Mouse (Mus musculus): Measurements from ENCODE around the gene Hs2st1.

Hs2st1 gene

GRCm38 (mm10) chr3:144577366-144578340, 7.7 kb upstream of the Hs2st1 start:
- DNase-seq (ENCODE audit: low read depth, low spot score) = no peak
- H3K36me3 ChIP-seq (ENCODE audit: control insufficient read depth, insufficient read depth, low read length, poor library complexity, severe bottlenecking) = peaks cover 6% of the 10 kb centered on the region; the same call in 1 of the 2 replicates
- H3K27me3 ChIP-seq (ENCODE audit: control insufficient read depth, insufficient read depth, low read length, poor library complexity, severe bottlenecking) = no peaks in the 10 kb centered on the region

DNA sequence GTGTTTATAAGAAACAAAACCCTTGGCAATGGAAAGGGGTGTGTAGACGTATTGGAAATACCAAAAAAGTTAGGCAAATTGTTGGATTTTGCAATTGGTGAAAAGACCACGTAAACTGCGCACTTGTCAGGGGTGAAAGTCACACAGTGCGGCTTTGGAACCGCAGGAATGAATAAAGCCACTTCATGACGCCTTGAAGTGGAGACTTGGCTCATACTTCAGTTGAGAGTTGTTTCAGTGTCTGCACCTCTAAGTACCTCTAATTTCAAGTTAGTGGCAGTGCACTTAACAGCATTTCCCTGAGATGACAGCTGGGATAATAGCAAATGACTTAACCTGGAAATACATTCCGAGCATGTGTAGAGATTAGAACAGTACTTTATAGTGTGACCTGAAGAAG, 4.3 kb upstream of the Hs2st1 start:
- no peaks in the 10 kb centered on the region for H3K27me3 ChIP-seq (ENCODE audit: control insufficient read depth, insufficient read depth, low read length, poor library complexity, severe bottlenecking)
- no peak for DNase-seq (ENCODE audit: low read depth, low spot score)

DNA sequence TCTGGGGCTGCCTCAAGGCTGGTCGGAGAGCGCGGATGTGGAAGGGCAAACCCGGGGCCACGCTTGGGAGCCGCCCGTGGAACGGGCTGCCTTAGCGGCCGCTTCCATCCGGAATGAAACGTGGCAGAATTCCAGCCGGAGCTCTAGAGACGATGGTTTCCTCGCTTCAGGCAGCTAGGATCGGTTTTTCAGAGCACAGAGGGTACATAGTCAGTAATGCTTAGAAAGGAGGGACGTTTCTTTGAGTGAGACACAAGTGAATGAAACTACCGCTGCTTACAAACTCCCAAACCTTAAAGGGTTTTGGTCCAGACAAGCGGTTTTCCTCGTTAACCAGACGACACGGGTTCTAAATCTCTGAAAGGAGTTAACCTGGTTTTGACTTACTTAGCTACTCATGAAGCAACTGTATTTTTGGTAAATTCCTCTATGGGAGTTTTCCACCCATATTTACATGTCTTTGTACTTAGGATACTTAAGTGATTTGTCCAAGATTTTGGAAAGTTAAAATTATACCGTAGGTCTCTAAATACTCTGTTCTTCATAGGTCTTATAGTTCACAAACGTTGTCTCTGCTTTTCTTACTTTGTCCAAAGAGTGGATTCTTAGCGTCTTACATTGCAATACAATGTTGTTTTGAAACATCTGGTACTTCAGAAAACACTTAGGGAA, 971 bp upstream of the Hs2st1 start:
- H3K36me3 ChIP-seq (ENCODE audit: control insufficient read depth, insufficient read depth, low read length, poor library complexity, severe bottlenecking) = no peaks in the 10 kb centered on the region
- DNase-seq (ENCODE audit: low read depth, low spot score) = no peak
- no peaks in the 10 kb centered on the region for H3K27me3 ChIP-seq (ENCODE audit: control insufficient read depth, insufficient read depth, low read length, poor library complexity, severe bottlenecking)

More for the DNA sequence above, 4.3 kb upstream of the Hs2st1 start:
- H3K36me3 ChIP-seq (ENCODE audit: control insufficient read depth, insufficient read depth, low read length, poor library complexity, severe bottlenecking) = peaks cover 4% of the 10 kb centered on the region; the same call in 1 of the 2 replicates

- H3K27me3 ChIP-seq (ENCODE audit: control insufficient read depth, insufficient read depth, low read length, poor library complexity, severe bottlenecking) = no peaks in the 10 kb centered on the region
- no peaks in the 10 kb centered on the region for H3K36me3 ChIP-seq (ENCODE audit: control insufficient read depth, insufficient read depth, low read length, poor library complexity, severe bottlenecking)
- peak; percentile 41 for DNase-seq (ENCODE audit: low read depth, low spot score)
These were observed 495 bp downstream of the Hs2st1 start for GRCm38 (mm10) chr3:144569401-144569971.

DNA sequence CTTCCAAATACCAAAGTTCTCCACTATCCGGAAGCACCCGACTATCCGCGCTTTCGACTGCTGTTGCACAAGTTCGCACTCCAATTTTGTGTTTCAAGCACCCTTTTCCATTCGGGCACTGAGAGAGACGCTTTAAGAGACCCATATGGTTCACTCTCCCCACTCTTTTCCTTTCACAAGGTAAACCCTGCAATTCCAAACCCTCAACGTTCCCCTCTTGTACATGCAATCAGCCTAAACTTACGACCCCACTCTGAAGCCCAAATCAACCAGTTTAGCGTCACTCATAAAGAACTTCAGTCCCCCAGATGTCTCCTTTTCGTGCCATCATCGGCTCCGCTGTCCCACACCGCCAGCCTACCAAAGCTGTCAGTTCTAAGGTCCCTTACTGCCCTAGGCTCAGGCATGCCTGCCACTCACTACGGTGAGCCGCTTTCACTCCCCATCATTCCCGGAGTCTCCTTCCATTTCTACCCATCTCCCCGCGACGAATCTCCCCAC, 1.1 kb downstream of the Hs2st1 start:
- H3K36me3 ChIP-seq (ENCODE audit: control insufficient read depth, insufficient read depth, low read length, poor library complexity, severe bottlenecking) = no peaks in the 10 kb centered on the region
- peak; percentile 28 for DNase-seq (ENCODE audit: low read depth, low spot score)
- H3K27me3 ChIP-seq (ENCODE audit: control insufficient read depth, insufficient read depth, low read length, poor library complexity, severe bottlenecking) = no peaks in the 10 kb centered on the region

- DNase-seq (ENCODE audit: low read depth, low spot score) = no peak
- H3K27me3 ChIP-seq (ENCODE audit: control insufficient read depth, insufficient read depth, low read length, poor library complexity, severe bottlenecking) = no peaks in the 10 kb centered on the region
- H3K36me3 ChIP-seq (ENCODE audit: control insufficient read depth, insufficient read depth, low read length, poor library complexity, severe bottlenecking) = no peaks in the 10 kb centered on the region
These were observed 4.8 kb downstream of the Hs2st1 start for GRCm38 (mm10) chr3:144565212-144565611.

GRCm38 (mm10) chr3:144563916-144564315, 6.1 kb downstream of the Hs2st1 start:
- Histone ChIP-seq H3K27me3 (ENCODE audit: control insufficient read depth, insufficient read depth, low read length, poor library complexity, severe bottlenecking) (no peaks in the 10 kb centered on the region), H3K36me3 (ENCODE audit: control insufficient read depth, insufficient read depth, low read length, poor library complexity, severe bottlenecking) (no peaks in the 10 kb centered on the region)
- DNase-seq (ENCODE audit: low read depth, low spot score) = no peak

DNA sequence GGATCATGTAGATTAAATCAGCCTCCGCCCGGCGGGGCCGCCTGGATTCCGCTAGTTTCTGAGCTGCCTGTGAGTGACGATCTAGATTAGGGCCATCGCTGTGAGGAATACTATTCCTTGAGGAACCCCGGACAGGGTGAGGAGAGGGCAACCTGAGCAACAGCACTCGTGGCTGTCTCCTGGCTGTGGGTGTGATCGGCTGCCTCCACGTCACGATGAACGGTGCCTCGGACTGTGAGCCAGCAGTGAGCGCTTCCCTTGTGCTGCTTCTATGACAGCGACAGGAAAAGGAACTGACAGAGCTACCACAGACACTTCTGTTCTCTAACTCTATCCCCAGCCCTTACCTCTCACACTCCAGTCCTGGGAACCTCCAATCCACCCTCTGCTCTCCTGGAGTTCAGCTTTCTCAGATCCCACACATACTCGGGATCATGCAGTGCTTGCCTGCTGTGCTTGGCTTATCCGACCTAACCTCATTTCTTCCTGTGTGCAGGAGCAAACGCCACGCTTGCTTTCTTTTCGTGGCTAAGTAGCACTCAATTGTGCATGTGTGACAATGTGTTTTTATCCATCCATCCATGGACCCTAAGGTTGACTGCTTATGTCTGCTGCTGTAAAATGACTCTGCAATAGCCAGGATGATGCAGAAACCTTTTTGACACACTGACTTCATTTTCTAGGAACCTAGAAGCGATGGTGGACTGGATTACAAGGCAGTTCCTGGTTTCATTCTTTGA, 8.3 kb downstream of the Hs2st1 start:
- no peaks in the 10 kb centered on the region for H3K36me3 ChIP-seq (ENCODE audit: control insufficient read depth, insufficient read depth, low read length, poor library complexity, severe bottlenecking)
- DNase-seq (ENCODE audit: low read depth, low spot score) = peak; percentile 48
- no peaks in the 10 kb centered on the region for H3K27me3 ChIP-seq (ENCODE audit: control insufficient read depth, insufficient read depth, low read length, poor library complexity, severe bottlenecking)

- Histone ChIP-seq H3K27me3 (ENCODE audit: control insufficient read depth, insufficient read depth, low read length, poor library complexity, severe bottlenecking) (no peaks in the 10 kb centered on the region), H3K36me3 (ENCODE audit: control insufficient read depth, insufficient read depth, low read length, poor library complexity, severe bottlenecking) (no peaks in the 10 kb centered on the region)
- DNase-seq (ENCODE audit: low read depth, low spot score) = no peak
These were observed 11.7 kb downstream of the Hs2st1 start for GRCm38 (mm10) chr3:144558274-144558673.

- Histone ChIP-seq H3K27me3 (ENCODE audit: control insufficient read depth, insufficient read depth, low read length, poor library complexity, severe bottlenecking) (no peaks in the 10 kb centered on the region), H3K36me3 (ENCODE audit: control insufficient read depth, insufficient read depth, low read length, poor library complexity, severe bottlenecking) (no peaks in the 10 kb centered on the region)
- DNase-seq (ENCODE audit: low read depth, low spot score) = no peak
These were observed 13.2 kb downstream of the Hs2st1 start for GRCm38 (mm10) chr3:144556625-144557324.

DNA sequence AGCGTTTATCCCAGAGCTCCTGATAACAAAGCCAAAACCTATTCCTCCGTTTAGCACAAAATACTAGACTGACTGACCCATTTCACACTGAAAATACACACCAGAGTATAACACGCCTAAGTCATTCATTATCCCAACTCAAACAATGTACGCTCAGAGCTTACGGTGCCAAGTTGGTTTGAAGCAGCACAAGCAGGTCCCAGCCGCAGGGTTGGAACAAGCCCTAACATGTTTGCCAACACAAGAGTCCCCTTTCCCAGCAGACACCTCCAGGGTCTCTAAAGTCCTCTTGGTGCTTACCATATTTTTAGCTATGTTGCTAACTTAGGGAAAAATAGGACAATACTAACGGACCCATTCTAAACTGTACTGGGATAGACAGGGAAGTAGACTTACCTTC, 14.8 kb downstream of the Hs2st1 start:
- DNase-seq (ENCODE audit: low read depth, low spot score) = no peak
- H3K27me3 ChIP-seq (ENCODE audit: control insufficient read depth, insufficient read depth, low read length, poor library complexity, severe bottlenecking) = no peaks in the 10 kb centered on the region
- no peaks in the 10 kb centered on the region for H3K36me3 ChIP-seq (ENCODE audit: control insufficient read depth, insufficient read depth, low read length, poor library complexity, severe bottlenecking)

DNA sequence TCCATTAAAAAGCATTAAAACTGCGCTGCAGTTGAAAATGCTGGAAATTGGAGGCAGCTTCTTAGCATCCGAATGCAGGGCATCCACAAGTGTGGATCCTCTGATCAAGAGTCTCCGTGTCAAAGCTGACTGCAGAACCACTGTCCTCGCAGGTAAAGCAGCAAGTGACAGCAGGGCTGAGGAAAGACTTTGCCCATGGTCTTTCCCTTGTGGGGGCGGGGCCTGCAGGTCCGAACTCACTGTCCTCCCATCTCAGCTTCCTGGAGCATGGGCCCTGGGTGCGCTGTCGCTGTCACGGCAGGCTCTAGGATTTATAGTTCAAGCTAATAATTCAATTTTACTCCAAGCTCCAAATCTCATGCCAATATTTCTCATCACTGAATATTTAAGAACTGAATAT, 15.5 kb downstream of the Hs2st1 start:
- H3K27me3 ChIP-seq (ENCODE audit: control insufficient read depth, insufficient read depth, low read length, poor library complexity, severe bottlenecking) = no peaks in the 10 kb centered on the region
- no peak for DNase-seq (ENCODE audit: low read depth, low spot score)
- H3K36me3 ChIP-seq (ENCODE audit: control insufficient read depth, insufficient read depth, low read length, poor library complexity, severe bottlenecking) = no peaks in the 10 kb centered on the region

DNA sequence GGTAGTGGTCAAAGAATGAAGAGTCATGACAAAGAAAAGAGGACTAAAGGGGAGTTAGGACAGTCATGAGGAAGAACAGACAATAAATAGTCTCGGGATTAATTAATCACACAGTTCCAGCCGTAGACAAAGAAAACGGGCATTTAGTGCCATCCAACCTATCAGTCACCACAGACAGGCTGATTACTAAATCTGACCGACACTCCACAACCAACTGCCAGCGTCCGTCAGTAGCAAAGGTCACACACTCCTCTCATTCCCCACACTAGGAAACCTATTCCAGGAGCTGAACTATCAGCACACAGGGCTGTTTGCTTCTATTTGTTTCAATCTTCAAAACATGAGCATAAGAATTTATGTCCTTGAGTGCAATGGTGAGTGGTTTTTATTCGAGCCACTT, 16.0 kb downstream of the Hs2st1 start:
- H3K27me3 ChIP-seq (ENCODE audit: control insufficient read depth, insufficient read depth, low read length, poor library complexity, severe bottlenecking) = no peaks in the 10 kb centered on the region
- no peaks in the 10 kb centered on the region for H3K36me3 ChIP-seq (ENCODE audit: control insufficient read depth, insufficient read depth, low read length, poor library complexity, severe bottlenecking)
- DNase-seq (ENCODE audit: low read depth, low spot score) = no peak

- no peak for DNase-seq (ENCODE audit: low read depth, low spot score)
- H3K27me3 ChIP-seq (ENCODE audit: control insufficient read depth, insufficient read depth, low read length, poor library complexity, severe bottlenecking) = no peaks in the 10 kb centered on the region
- H3K36me3 ChIP-seq (ENCODE audit: control insufficient read depth, insufficient read depth, low read length, poor library complexity, severe bottlenecking) = no peaks in the 10 kb centered on the region
These were observed 18.6 kb downstream of the Hs2st1 start for GRCm38 (mm10) chr3:144551416-144551815.

All from splenic B cell, adult 2 months (primary cell).